Mouse (Mus musculus) Muller cell, postnatal 12 days (primary cell): ENCODE results near the gene Nxf1.
"Not testable (repeated sequence)": the region's sequence is repeated elsewhere in the genome, so short reads cannot be mapped to it uniquely, and the experiment has no call there.

Source experiments
- DNase-seq: peaks from one replicate; pipeline ENCODE4 v3.0.0-alpha.2; 2015; ENCODE audit errors: inconsistent ontology term

The Nxf1 gene

DNA sequence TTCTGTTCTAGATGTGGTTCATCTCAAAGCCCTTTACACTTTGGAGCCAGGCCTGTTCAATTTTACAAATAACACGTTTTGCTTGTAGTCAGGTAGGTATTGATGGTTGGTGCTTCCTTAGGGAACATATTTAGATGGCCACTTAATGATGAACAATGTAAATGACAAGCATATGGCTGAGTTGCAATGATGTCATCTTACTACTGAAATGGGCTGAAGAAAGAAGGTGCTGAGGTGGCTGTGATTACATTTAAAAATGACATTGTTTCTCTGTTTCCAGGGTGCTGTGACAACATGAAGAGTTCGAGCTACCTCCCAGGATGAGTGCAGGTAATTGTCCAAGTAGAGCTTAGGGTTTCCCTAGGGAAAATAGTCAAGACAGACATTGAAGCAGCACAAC lies 32.5 kb upstream of the Nxf1 start:
- DNase-seq, result no peak

DNA sequence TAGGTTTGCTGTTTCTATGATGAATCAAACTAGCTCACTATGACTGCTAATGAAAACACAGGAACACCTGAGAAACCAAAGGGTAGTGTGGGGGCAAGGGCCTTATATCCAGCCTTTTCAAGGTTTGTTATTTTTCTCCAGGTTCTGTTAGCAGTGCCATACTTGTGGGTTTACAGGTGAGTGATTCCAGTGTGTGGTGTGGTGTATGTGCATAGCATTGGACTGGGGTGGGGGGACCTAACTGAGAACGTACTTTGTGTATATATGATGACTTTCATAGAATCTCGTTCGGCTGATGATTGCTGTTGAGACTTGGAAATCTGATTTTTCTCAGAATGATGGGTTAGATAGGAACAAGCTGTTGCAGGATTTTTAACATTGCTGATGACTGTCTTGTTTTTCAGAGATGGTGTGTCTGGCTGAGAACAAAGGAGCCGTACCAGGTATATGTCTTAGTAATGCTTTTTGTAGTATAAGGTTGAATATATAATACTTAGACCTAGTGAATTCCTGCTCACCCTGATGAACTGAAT lies 31.7 kb upstream of the Nxf1 start:
- DNase-seq, result no peak

DNA sequence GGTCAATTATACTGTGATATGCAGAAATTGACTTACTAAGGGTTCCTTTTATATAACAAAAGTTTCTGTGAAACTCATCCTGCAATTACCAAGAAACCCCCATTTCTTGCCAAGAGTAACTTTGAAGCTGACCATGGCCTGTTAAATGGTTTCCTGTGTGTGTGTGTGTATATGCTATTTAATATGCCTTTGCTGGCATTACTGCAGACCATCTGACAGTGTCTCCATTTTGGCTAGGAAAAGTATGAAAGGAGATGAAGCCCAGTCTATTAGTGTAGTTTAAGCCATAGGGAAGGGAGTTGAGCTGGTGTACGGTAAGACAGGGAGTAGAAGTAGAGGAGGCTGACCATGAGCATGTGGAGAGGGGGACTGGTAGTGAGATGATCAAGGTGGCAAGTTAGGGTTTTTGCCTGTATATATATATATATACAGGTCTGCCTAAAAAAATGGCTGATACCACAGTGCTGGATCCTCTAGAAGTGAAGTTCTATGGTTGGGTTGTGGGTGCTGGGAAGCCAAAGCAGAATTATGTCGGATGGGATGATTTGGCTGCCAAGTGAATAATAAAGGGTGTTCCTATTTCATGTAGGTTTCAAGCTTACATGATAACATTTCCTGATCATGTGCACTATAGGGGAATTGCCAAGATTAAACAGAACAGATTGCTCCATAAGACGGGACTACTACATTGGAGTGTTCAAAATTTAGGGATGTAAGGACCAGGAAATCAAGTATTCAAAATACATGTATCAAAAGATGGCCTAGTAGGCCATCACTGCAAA lies 30.1 kb upstream of the Nxf1 start:
- no peak for DNase-seq

DNA sequence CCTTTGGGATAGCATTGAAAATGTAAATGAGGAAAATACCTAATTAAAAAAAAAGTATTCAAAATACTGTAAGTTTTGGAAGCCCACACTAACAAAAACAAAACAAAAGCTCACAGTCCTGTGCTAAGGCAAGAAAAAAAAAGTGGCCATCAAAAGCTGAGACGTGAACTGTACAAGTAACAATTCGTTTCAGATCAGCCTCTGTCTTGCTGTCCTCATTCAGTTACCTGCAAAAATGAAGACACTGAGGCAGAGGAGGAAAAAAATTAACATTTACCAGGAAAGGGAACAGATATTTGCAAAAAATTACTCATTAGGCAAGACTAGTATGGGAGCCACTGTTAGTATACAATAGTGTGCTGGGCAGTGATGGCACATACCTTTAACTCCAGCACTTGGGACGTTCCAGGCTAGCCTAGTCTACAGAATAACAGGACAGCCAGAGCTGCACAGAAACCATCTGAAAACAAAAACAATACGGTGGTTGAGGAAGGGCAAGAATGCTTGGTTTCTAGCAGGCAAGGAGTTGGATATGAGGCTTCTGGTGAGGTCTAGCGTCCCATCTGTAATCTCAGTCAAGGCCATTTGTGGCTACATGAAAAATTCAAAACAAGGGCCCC lies 29.3 kb upstream of the Nxf1 start:
- no peak for DNase-seq

DNA sequence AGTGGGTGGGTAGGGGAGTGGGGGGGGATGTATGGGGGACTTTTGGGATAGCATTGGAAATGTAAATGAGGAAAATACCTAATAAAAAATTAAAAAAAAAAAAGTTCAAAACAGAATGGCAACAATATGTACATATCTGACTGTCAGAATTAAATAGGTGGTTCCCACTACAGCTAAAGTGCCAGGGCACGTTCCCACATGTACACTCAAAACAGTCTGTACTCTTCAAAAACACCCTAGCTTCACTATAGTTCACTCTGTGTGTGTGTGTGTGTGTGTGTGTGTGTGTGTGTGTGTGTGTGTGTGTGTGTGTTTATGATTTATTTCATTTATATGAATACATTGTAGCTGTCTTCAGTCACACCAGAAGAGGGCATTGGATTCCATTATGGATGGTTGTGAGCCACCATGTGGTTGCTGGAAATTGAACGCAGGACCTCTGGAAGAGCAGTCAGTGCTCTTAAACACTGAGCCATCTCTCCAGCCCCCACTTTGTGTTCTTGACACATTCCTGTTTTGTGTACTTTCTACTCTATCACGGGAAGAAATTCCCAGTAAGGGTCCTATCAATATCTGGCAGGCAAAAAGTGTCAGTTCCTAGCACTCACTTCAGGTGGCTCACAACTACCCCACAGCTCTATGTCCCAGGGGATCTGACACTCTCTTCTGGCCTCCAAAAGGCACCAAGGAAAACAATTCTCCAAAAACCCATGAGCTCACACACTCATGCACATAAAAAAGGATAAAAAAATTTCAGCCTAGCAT lies 28.4 kb upstream of the Nxf1 start:
- not testable (repeated sequence) for DNase-seq

DNA sequence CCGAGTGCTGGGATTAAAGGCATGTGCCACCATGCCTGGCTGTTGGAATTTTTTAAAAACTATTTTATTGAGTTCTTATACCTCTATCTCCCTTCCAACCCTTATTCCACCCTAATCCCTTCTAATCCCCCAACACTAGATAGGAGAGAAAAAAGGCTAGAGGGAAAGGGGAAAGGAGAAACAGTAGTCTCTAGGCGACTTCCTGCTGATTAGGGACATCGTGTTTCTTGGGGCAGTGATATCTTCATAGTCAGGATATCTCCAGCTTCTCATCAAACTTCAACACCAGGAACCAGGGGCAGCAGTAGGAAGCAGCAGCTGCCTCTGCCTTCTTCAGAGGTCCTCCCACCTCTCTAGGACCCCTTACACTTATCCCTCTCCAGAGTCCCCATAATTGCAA lies 22.5 kb upstream of the Nxf1 start:
- DNase-seq, result no peak

DNA sequence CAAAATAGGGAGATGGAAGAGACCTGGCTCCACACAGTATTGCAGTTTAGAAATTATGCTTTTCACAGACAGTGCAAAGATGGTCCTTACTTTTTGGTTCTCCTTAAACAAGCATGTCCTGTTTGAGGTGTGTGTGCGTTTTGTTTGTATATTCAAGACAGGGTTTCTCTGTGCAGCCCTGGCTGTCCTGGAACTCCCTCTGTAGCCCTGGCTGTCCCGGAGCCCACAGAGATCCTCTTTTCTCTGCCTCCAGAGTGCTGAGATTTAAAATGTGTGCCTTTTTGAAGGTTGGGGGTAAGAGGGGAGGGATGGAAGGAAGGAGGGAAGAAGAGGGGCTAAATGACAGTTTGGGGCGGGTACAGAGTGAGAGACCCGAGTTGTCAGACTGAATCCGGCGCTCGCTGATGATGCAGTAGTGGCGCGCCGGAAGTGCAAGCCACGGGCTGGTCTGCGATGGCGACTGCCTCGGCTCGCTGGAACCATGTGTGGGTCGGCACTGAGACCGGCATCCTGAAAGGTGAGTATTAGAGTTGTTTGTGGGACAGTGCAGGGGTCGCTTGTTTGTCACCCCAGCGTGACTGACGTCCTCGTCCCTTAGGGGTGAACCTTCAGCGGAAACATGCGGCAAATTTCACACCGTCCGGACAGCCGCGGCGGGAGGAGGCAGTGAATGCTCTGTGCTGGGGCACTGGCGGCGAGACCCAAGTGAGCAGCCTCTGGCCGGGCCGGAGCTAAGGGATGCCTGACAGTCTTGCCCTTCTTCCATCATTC lies 21.3 kb upstream of the Nxf1 start, which contains the start of gene Wdr74:
TSS of gene Wdr74 (plus strand) at position 439 of the 771 bp plus-strand sequence.
- peak; percentile 87 for DNase-seq

DNA sequence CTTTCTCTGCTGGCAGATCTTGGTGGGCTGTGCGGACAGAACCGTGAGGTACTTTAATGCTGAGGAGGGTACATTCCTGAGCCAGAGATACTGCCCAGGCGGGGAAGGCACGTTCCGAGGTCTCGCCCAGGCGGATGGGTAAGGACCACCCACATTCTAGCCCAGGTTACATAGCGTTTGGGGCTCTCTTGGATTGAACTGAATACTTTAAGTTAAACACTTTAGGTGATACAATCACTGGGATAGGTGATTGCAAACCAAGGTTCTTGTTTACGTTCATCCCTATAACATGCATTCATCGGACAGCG lies 20.8 kb upstream of the Nxf1 start:
- no peak for DNase-seq

DNA sequence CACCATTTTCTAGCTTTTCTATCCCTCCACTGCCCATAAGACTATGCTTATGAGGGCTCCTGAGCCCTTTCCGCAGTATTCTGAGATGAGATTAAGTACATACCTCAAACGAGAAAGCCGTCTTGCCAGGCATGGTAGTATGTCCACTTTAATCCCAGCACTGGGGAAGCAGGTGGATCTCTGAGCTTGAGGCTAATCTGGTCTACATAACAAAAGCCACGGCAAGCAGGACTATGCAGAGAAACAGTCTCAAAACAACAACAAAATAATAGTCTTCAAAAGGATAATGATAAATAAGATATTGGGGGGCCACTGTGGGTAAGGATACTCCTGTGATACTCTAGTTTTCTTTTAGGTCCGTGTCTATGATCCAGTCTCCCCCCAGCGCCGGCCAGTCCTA lies 18.0 kb upstream of the Nxf1 start:
- DNase-seq, result no peak

DNA sequence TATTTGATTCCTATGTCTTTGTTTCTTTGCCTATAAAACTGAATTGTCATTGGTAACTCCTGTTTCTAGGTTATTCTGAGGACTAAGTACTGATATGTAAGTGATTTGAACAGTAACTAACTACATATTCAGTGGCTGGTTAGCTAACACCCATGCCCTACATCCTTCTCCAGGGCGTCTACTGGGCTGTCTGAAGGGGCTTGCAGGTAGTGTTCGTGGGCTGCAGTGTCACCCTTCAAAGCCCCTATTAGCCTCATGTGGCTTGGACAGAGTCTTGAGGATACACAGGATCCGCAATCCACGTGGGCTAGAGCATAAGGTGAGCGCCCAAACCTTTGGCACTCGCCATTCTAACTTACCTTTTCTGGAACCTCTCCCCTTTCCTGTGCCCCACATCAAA lies 17.2 kb upstream of the Nxf1 start:
- DNase-seq, result no peak

DNA sequence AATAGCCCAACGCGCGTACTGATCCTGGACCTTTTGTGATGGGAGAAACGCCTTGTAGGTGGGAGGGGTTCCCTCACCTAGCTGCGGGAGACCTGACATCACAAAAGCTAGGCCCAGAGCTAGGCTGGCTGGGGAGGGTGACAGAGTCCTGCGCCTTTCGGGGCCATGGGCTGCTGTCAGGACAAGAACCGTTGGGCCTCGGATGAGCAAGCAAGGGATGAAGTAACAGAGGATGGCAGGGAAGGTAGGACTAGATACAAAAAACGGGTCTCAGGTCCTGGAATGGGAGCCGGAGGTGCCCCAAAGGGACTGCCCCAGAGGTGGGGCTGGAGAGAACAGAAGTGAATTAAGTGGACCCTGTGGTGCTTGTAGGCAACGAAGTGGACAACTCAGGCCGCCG lies 16.3 kb upstream of the Nxf1 start, which contains the start of gene 1700092M07Rik:
TSS of gene 1700092M07Rik (plus strand) at position 116 of the 400 bp plus-strand sequence.
- DNase-seq, result no peak

DNA sequence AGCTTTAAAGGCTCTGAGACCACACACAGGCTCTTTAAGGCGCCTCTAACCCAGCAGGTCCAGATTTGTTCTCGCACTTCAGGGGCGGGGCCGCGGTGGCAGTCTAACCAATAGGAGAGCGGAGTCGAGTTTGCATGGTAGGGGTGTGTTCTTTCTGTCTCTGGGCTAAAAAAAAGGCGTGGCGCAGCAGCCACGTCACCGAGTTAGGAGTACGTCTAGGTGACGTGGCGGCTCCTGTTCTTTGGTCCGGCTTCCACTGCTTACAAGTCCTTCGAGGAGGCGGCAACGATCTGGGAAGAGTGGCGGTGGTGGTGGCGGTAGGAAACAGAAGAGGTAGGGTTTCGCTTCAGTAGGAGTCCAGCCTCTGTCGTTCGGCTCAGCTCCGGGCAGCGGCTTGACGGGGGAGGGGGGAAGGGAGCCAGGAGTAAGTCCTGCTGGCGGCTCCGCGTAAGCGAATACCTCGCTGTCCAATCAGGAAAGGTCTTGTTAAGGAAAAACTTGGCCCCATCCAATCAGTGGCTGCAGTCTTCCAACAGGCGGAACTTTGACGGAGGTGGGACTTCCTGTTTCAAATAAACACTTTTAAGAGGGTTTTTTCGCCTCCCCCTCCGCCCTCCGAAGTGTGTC lies 15.5 kb upstream of the Nxf1 start, which contains the start of gene Stx5a:
TSS of gene Stx5a (plus strand) at position 171 of the 627 bp plus-strand sequence.
- DNase-seq, result peak; percentile 99

DNA sequence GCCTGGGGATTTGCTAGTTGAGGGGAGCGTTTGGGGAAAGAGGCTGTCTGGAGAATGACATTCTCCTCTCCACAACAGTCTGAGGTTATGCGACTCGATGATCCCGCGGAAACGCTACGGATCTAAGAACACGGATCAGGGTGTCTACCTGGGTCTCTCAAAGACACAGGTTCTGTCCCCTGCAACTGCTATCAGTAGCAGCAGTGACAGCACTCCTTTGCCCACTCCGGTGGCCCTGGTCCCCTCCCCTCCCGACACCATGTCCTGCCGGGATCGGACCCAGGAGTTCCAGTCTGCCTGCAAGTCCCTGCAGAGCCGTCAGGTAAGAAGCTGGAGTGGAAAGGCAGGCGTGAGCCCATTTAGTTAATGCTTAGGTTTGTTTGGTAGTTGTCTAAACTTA lies 14.7 kb upstream of the Nxf1 start:
- no peak for DNase-seq

DNA sequence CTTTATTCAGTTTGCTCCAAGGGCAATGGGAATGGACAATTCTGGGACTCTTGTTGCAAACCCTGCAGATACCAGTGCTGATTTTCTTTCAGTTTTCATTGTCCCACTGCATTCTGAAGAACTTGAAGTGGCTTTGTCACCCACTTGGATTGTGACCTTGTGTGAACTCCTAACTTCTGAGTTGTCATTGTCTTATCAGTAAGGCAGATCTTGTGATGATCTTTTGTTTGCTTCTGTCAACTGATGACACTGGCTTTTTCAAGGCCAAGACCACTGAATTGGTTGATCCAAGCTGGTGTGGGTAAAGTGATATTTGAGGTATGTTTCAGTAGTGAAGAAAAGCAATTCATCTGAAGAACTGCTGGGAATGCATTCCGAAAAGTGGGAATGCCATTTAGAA lies 11.5 kb upstream of the Nxf1 start:
- no peak for DNase-seq

DNA sequence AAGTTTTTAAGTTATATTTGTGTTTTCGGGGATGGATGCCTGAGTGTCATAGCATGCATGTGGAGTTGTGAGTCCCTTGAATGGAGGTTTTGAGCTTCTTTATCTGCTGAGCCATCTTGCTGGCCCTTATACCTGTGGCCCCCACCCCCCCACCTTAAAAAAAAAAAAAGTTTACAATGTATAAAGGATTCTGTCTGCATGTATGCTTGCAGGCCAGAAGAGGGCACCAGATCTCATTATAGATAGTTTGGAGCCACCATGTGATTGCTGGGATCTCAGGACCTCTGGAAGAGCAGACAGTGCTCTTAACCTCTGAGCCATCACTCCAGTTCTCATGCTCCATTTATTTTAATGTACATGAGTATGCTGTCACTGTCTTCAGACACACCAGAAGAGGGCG lies 9.5 kb upstream of the Nxf1 start:
- DNase-seq, result no peak

DNA sequence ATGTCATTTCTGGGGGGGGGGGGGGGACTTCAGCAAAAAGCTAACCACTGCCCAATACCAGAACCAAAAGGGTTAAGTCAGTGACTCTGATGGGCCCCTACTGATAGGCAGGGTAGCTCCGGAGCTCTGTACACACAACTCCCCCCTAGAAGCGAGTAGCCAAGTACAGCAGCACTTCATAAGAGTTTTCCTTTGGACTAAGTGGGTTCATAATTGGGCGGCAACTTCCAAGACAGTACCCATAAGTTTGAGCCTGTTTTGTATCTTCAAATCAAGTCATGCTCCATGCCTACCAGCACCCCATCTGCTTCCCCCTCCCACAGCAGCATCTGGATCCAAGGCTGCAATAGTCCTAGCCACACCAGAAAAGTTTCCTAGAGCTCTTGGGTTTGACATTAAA lies 1.2 kb upstream of the Nxf1 start:
- no peak for DNase-seq

DNA sequence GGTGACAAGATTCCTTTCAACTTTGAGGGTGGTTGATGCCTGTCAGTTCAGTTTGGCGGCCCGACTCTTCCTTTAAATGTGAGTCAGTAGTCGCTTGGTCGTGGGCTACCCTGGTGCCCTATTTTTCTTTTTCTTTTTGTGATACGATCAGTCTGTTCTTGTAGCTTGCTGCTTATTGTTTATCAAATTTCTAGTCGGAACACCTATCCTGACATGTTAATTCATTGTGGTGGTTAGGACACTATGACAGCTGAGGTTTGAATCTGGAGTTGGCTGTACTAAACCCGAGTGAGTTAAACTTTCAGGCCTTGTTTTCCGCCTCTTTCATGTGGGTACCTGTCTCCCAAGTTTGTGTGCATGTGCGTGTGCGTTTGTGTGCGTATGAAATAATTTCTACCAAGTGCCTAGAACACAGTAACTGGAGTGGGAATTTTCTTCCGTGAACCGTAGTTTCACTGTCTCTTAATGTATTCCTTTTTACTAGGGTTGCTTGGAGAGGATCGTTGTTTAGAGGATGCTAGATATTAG lies 662 bp downstream of the Nxf1 start:
- peak; percentile 39 for DNase-seq

DNA sequence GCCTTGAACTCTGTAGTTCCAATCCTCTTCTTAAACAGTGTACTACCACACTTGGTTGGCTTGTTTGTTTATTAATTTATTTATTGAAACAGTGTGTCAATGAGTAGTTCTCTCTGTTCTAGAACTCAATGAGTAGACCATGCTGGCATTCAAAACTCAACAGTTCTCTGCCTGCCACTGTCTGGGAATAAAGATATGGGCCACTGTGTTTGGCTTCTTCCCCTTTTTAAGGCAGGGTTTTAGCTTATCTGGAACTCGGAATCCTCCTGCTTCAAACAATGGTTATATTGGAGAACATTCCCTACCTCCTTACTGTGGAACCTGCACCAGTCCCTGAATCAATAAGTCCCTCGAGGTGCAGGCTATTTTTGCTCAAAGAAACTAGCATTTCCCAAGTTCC lies 2.0 kb downstream of the Nxf1 start:
- DNase-seq, result no peak

DNA sequence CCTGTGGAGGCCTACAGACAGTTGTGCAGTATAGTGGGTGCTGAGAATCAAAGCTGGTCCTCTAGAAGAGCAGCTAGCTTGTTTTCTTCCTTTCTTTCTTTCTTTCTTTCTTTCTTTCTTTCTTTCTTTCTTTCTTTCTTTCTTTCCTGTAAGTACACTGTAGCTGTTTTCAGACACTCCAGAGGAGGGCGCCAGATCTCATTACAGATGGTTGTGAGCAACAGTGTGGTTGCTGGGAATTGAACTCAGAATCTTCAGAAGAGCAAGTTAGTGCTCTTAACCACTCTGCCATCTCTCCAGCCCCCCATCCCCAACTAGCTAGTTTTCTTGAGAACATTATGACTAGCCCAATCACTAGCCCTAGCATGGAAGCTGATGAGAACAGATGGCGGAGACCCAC lies 3.9 kb downstream of the Nxf1 start:
- DNase-seq, result no peak

DNA sequence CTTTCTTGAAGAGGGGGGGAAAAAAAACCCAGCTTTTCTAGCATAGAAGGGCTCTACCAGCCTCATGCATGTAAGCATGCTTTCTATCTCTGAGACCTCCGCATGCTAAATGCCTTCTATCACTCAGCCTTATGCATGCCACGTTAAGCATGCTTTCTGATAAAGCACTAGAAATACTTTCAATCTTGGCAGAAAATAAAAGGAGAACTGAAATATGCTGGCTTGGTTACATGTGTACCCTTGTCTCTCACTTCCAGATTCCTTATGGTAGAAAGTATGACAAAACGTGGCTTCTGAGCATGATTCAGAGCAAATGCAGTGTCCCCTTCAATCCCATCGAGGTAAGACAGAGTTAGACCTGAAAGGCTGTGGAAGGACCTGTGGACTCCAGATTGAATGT lies 6.4 kb downstream of the Nxf1 start:
- DNase-seq, result no peak

DNA sequence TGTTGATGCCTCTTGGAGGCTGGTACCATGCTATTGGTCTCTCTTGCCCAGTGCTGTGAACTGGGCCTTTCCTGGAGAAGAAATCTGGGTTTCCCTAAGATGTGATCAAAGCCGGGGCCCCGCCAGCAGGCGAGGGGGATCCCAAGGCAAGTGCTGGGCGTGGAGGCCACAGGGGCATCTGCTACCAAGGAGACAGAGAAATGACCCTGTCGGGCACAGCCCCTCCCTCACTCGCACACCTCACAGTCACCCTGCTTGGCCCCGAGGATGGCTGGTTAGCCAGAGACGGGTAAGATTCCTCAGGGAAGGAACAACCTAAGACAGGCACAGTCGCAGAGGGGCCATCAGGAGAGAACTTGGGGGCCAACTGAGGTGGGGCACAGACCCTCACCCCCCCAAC lies 8.7 kb downstream of the Nxf1 start:
- no peak for DNase-seq
